Mouse (Mus musculus): ENCODE measurements at regions not wholly inside any gene's neighbourhood (a gene's known extent, or its start where the extent isn't known, plus 50 kb on each side); places are given as distances from the start of the nearest gene placed in this dataset.
"Not testable (repeated sequence)": the region's sequence is repeated elsewhere in the genome, so short reads cannot be mapped to it uniquely, and the experiment has no call there.

GRCm38 (mm10) chr4:9724801-9725200 lies 1149.5 kb upstream of the 2610301B20Rik start:
- not testable (repeated sequence) for ATAC-seq

- no peak for ATAC-seq
Measured at GRCm38 (mm10) chr4:9737691-9738090, 1136.6 kb upstream of the 2610301B20Rik start.

GRCm38 (mm10) chr4:9747411-9747938 lies 1126.8 kb upstream of the 2610301B20Rik start:
- no peak for ATAC-seq

- no peak for ATAC-seq
Measured at GRCm38 (mm10) chr4:9748110-9748509, 1126.2 kb upstream of the 2610301B20Rik start.

- no peak for ATAC-seq
Measured at GRCm38 (mm10) chr4:9749877-9750276, 1124.4 kb upstream of the 2610301B20Rik start.

GRCm38 (mm10) chr4:9750404-9750803 lies 1123.9 kb upstream of the 2610301B20Rik start:
- ATAC-seq: no peak

- no peak for ATAC-seq
Measured at GRCm38 (mm10) chr4:9763321-9763720, 1111.0 kb upstream of the 2610301B20Rik start.

GRCm38 (mm10) chr4:9769633-9770205 lies 1104.6 kb upstream of the 2610301B20Rik start:
- ATAC-seq: no peak

- peak; percentile 49 for ATAC-seq
Measured at GRCm38 (mm10) chr4:9770372-9771102, 1103.8 kb upstream of the 2610301B20Rik start.

GRCm38 (mm10) chr4:9771103-9771474 lies 1103.2 kb upstream of the 2610301B20Rik start:
- ATAC-seq: peak; percentile 54

GRCm38 (mm10) chr4:9778391-9778790 lies 1095.9 kb upstream of the 2610301B20Rik start:
- no peak for ATAC-seq

- no peak for ATAC-seq
Measured at GRCm38 (mm10) chr4:9779594-9779993, 1094.7 kb upstream of the 2610301B20Rik start.

GRCm38 (mm10) chr4:9780179-9780578 lies 1094.1 kb upstream of the 2610301B20Rik start:
- no peak for ATAC-seq

GRCm38 (mm10) chr4:9781318-9781717 lies 1093.0 kb upstream of the 2610301B20Rik start:
- ATAC-seq: no peak

GRCm38 (mm10) chr4:9787795-9788365 lies 1086.4 kb upstream of the 2610301B20Rik start:
- ATAC-seq: no peak

- ATAC-seq: no peak
Measured at GRCm38 (mm10) chr4:9790478-9790877, 1083.8 kb upstream of the 2610301B20Rik start.
